Mouse (Mus musculus): Measurements from ENCODE around the gene Vnn3. TPM values are rescaled to one million over a fixed set of nuclear protein-coding genes. Genes with fewer than 3 reads are reported as not detected.

Vnn3 gene
- 1 to 10 TPM in 7 of 26 experiments, under 1 TPM in 12, not detected in 7; 0.42 to 5.8 (median 0.82) TPM for total RNA-seq (2018; cell fraction: chromatin; rRNA removed)
- 1 to 10 TPM; 1.1 to 5.1 (median 2.8) TPM for total RNA-seq (2018; cell fraction: cytosol; rRNA removed)
- total RNA-seq (2018; cell fraction: nucleus; rRNA removed) = 1 to 10 TPM in 24 of 26 experiments, under 1 TPM in 2; 0.39 to 7.1 (median 2.8) TPM
- 0.67 to 5.3 TPM (median 1.7 TPM) in 3 replicates for polyA plus RNA-seq (2018)

GRCm38 (mm10) chr10:23851228-23851912 lies at the start of gene Vnn3:
TSS of gene Vnn3 (plus strand) at chr10:23851462.
- Histone ChIP-seq H3K4me3 (ENCODE audit: inconsistent target) (no peak within 1 kb of the TSS), H3K27ac (no peak within 1 kb of the TSS), H3K36me3 (ENCODE audit: inconsistent target) (no peaks in the 10 kb centered on the region), H3K79me2 (ENCODE audit: inconsistent target) (no peaks in the 10 kb centered on the region)
- 15% methylated on average over 4 of the region's 4 CpGs for WGBS (ENCODE audit: missing documents)

GRCm38 (mm10) chr10:23802911-23803310 lies 48.4 kb upstream of the Vnn3 start:
- no peaks in the 10 kb centered on the region for H3K79me2 ChIP-seq (ENCODE audit: inconsistent target)
- no peaks in the 10 kb centered on the region for H3K36me3 ChIP-seq (ENCODE audit: inconsistent target)
- no peak overlapping the region for H3K4me3 ChIP-seq (ENCODE audit: inconsistent target)
- WGBS (ENCODE audit: missing documents) = 18% methylated on average over 3 of the region's 3 CpGs
- no peak overlapping the region for H3K27ac ChIP-seq

GRCm38 (mm10) chr10:23804665-23805064 lies 46.6 kb upstream of the Vnn3 start:
- WGBS (ENCODE audit: missing documents) = 91% methylated on average over 3 of the region's 3 CpGs
- no peak overlapping the region for H3K27ac ChIP-seq
- H3K4me3 ChIP-seq (ENCODE audit: inconsistent target) = no peak overlapping the region
- H3K36me3 ChIP-seq (ENCODE audit: inconsistent target) = no peaks in the 10 kb centered on the region
- no peaks in the 10 kb centered on the region for H3K79me2 ChIP-seq (ENCODE audit: inconsistent target)

DNA sequence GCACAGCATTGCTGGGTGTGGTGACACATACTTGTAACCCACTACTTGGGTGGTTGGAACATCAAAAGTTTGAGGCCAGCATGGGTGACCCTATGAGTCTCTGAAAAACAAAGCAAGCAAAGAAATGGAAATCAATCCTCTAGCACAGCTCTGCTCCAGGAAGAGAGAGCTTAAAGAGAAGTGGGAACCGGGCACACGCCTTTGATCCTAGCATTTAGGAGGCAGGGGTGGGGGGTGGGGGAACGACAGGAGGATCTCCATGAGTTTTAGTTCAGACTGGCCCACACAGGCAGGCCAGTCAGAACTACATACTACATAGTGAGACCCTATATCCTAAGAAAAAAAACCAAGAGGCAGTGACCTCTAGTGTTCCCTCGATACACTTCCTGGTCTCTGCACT lies 45.1 kb upstream of the Vnn3 start:
- H3K79me2 ChIP-seq (ENCODE audit: inconsistent target) = no peaks in the 10 kb centered on the region
- H3K27ac ChIP-seq = no peak overlapping the region
- WGBS (ENCODE audit: missing documents) = 94% methylated on average over 4 of the region's 4 CpGs
- no peak overlapping the region for H3K4me3 ChIP-seq (ENCODE audit: inconsistent target)
- no peaks in the 10 kb centered on the region for H3K36me3 ChIP-seq (ENCODE audit: inconsistent target)

DNA sequence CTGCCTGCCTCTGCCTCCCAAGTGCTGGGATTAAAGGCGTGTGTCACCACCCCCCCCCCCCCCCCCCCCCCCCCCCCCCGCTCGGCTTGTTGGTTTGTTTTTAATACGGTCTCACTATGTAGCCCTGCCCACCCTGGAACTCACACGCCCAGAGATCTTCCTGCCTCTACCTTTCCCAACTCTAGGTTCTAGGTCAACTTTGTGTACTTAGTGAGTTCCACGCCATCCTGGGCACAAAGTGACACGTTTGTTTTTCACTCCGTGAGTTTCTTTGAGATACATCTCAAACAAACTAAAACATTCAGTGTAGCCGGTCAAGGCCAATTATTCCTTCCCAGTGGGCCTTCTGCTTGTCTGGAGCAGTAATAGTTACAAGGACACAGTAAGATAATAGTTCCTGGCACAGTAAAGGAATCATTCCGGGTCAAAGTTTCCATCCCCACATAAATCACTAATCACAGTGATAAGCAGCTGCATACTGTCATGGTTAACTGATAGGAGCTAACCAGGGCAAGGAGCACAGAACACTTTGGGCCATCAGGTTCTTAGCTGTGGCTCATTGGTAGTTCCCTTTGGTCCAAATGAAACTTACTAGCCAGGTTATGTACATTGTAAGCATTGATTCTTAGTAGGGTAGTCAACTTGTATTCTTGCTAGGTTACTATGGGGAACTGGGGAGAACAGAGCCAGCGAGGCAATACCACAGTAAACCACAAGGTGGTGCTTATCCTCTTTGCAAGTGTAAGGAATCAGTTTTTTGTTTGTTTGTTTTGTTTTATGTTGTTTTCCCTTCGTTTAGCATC lies 39.4 kb upstream of the Vnn3 start:
- 65% methylated on average over 8 of the region's 12 CpGs for WGBS (ENCODE audit: missing documents)

DNA sequence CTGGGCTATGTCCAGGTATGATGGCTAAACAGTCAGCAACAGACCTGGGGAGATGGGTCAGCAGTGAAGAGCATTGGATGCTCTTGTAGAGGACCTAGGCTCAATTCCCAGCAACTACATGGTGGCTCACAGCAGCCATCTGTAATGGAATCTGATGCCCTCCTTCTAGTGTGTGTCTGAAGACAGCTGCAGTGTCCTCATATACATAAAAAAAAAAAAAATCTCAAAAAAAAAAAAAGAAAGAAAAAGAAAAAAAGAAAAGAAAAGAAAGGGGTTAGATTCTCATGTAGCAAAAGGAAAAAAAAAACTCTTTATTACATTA lies 38.9 kb upstream of the Vnn3 start:
- Histone ChIP-seq H3K36me3 (ENCODE audit: inconsistent target) (no peaks in the 10 kb centered on the region), H3K4me3 (ENCODE audit: inconsistent target) (no peak overlapping the region)

More for the DNA sequence above, 39.4 kb upstream of the Vnn3 start:
- H3K4me3 ChIP-seq (ENCODE audit: inconsistent target) = no peak overlapping the region
- no peaks in the 10 kb centered on the region for H3K79me2 ChIP-seq (ENCODE audit: inconsistent target)
- H3K36me3 ChIP-seq (ENCODE audit: inconsistent target) = no peaks in the 10 kb centered on the region
- no peak overlapping the region for H3K27ac ChIP-seq

DNA sequence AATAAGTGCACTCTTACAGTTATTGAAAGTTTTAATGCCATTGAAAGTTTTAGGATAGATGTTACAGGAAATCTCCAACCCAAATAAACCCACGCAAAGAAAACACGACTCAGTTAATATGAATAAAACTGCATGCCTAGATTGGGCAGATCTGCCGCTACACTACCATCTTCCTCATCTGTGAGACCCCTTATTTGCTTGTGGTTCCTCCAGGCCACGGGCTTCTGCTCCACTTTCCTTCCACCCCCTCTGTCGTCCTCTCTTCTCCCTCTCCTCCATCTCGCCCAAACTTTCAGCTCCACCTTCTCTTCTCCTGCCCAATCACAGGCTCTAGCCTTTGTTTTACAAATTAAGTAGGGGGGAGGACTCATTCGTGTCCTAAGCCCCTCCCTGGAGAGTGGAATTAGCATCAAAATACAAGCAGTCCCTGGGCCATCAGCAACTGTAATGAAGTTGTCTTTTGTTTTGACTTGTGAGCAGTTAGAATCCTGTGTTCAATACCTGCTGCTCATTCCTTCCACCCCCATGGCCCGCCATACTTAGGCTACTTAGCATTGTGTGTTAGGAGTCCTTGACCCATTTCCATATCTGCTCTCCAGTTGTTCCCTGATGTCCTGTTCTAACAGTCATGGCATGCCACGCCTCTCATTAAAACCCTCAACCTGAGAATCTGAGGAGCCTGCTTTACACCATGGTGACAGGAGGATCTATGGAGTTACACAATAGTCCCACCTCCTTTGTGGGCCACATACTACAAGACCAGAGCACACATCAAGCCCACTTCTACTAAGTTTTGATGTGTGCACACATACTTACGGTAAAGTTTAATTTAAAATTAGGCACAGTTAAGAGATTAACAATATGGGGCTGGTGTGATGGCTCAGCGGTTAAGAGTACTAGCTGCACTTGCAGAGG lies 38.2 kb upstream of the Vnn3 start:
- H3K79me2 ChIP-seq (ENCODE audit: inconsistent target) = no peaks in the 10 kb centered on the region
- no peak overlapping the region for H3K27ac ChIP-seq
- WGBS (ENCODE audit: missing documents) = 81% methylated on average over 11 of the region's 11 CpGs
- H3K4me3 ChIP-seq (ENCODE audit: inconsistent target) = no peak overlapping the region
- H3K36me3 ChIP-seq (ENCODE audit: inconsistent target) = no peaks in the 10 kb centered on the region

More for the DNA sequence above, 38.9 kb upstream of the Vnn3 start:
- H3K27ac ChIP-seq = no peak overlapping the region
- no peaks in the 10 kb centered on the region for H3K79me2 ChIP-seq (ENCODE audit: inconsistent target)

- 38% methylated on average over 1 of the region's 1 CpGs for WGBS (ENCODE audit: missing documents)
- Histone ChIP-seq H3K36me3 (ENCODE audit: inconsistent target) (no peaks in the 10 kb centered on the region), H3K4me3 (ENCODE audit: inconsistent target) (no peak overlapping the region), H3K79me2 (ENCODE audit: inconsistent target) (no peaks in the 10 kb centered on the region), H3K27ac (no peak overlapping the region)
Observed at GRCm38 (mm10) chr10:23815168-23815567, 36.1 kb upstream of the Vnn3 start.

DNA sequence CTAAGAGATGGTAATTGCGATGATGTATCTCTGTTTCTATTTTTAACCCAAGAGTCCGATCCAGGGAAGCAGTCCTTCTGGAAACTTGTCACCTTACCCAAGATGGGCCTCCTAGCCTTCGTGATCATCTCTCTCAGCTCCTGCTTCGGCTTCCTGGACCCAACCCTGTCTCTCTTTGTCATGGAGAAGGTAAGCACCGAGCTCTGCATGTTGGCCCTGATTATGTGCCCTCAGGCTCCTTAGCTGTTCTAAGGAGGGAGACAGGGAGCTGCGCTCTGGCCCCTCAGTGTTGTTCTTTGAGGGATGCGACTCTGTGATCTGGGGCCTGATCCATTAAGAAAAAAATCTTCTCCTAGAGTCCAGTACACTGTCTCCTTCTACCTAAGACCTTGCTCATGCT lies 35.0 kb upstream of the Vnn3 start:
- Histone ChIP-seq H3K4me3 (ENCODE audit: inconsistent target) (no peak overlapping the region), H3K36me3 (ENCODE audit: inconsistent target) (no peaks in the 10 kb centered on the region), H3K79me2 (ENCODE audit: inconsistent target) (no peaks in the 10 kb centered on the region), H3K27ac (no peak overlapping the region)
- 93% methylated on average over 7 of the region's 7 CpGs for WGBS (ENCODE audit: missing documents)

DNA sequence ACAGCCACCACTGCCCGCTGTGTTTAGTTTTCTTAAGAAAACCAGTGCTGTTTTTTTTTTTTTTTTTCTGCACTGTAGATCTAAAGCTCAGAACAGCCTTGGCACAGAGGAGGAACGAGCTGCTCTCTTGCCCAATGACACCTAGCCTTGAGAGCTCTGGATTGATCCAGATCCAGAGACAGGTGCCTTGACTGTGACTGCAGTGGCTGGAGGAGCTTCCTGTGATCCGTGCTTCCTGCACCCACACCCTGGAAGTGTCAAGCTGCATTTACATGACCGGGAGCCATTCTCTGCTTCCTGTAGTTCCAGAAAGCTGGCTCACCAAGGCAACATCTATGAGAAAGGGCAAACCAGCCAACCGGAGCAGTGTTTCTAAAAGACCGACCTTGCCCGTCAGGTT lies 24.7 kb upstream of the Vnn3 start:
- Histone ChIP-seq H3K4me3 (ENCODE audit: inconsistent target) (no peak overlapping the region), H3K79me2 (ENCODE audit: inconsistent target) (no peaks in the 10 kb centered on the region), H3K27ac (no peak overlapping the region), H3K36me3 (ENCODE audit: inconsistent target) (no peaks in the 10 kb centered on the region)
- 93% methylated on average over 7 of the region's 7 CpGs for WGBS (ENCODE audit: missing documents)

GRCm38 (mm10) chr10:23836003-23836964 lies 15.0 kb upstream of the Vnn3 start:
- no peaks in the 10 kb centered on the region for H3K36me3 ChIP-seq (ENCODE audit: inconsistent target)
- 90% methylated on average over 9 of the region's 9 CpGs for WGBS (ENCODE audit: missing documents)
- H3K4me3 ChIP-seq (ENCODE audit: inconsistent target) = no peak overlapping the region
- no peak overlapping the region for H3K27ac ChIP-seq
- no peaks in the 10 kb centered on the region for H3K79me2 ChIP-seq (ENCODE audit: inconsistent target)

- no peak overlapping the region for H3K4me3 ChIP-seq (ENCODE audit: inconsistent target)
- no peaks in the 10 kb centered on the region for H3K36me3 ChIP-seq (ENCODE audit: inconsistent target)
- H3K79me2 ChIP-seq (ENCODE audit: inconsistent target) = no peaks in the 10 kb centered on the region
- H3K27ac ChIP-seq = no peak overlapping the region
- 87% methylated on average over 3 of the region's 3 CpGs for WGBS (ENCODE audit: missing documents)
Observed at GRCm38 (mm10) chr10:23837115-23837514, 14.1 kb upstream of the Vnn3 start.

- no peaks in the 10 kb centered on the region for H3K79me2 ChIP-seq (ENCODE audit: inconsistent target)
- no peaks in the 10 kb centered on the region for H3K36me3 ChIP-seq (ENCODE audit: inconsistent target)
- no peak overlapping the region for H3K4me3 ChIP-seq (ENCODE audit: inconsistent target)
- no peak overlapping the region for H3K27ac ChIP-seq
- 98% methylated on average over 3 of the region's 3 CpGs for WGBS (ENCODE audit: missing documents)
Observed at GRCm38 (mm10) chr10:23838910-23839309, 12.4 kb upstream of the Vnn3 start.

Measured in macrophage (primary cell).